Mouse (Mus musculus) stomach, postnatal 0 days (tissue): ENCODE data around the gene Tmem253.

ENCODE experiments used
- CTCF ChIP-seq: IDR thresholded peaks from 2 replicates; pipeline ENCODE4 v1.5.1; 2016; ENCODE audit warnings: antibody characterized with exemption, low read depth, mild to moderate bottlenecking, moderate library complexity
- EP300 ChIP-seq: optimal IDR thresholded peaks from 2 replicates; pipeline ENCODE3; 2016; ENCODE audit warnings: antibody characterized with exemption

DNA sequence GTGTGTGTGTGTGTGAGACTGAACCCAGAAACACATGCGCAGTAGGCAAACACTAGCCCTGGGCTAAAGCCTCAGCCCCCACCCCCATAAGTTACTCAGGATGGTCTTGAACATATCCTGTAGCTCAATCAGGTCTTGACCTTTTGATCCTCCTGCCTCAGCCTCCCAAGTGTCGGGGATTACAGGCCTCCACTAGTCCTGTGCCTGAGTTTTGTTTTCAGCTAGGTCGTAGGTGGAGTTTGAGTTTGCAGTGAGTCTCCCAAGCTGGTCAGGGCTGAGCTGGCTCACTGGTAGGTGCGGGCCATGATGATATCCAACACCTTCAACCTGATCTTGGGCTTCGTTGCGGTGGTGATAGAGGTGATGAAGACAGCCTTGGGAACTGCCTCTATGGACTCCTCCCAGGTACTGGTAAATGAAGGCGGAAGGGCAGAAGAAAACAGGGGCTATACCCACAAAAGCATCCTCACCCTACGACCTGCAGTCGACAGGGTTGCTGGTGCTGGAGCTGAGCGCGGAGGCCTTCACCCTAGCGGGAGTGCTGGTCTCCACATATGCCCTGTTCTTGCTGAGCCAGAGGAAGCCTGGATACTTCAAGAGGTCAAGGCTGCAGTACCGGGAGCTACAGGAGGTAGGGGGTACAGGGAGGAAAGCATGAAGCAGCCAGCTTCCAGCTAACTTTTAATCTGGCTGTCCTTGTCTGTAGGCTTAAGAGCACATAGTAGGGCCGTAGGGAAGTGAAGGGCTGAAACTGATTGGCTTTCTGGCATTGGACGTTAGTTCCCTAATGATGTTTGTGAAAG lies 3.0 kb downstream of the Tmem253 start:
- TF ChIP-seq CTCF (no peak), EP300 (no peak)
